ENCODE assay signal across 8 mouse cellular contexts in genomic region chr17:89910349-89910748, GRCm38 (mm10). TPM values are rescaled to one million over a fixed set of nuclear protein-coding genes. Genes with fewer than 3 reads are reported as not detected.
DNase-seq lines count a peak whose midpoint lies in the region; ATAC-seq and TF ChIP-seq lines count a peak whose summit lies in the region.

TSS of gene Gm10184 (minus strand) at chr17:89910449.

- CTCF ChIA-PET in Patski (lab: Charles Lee) = no interaction called here

- POLR2A ChIA-PET in Patski (lab: Charles Lee) = no interaction called here

- no peak for TF ChIP-seq CTCF in Patski (IDR thresholded peaks at IDR 0.05)
- no peak for TF ChIP-seq CTCF in stomach, postnatal 0 days (IDR thresholded peaks at IDR 0.05; ENCODE audit: low read depth)

- no peaks in the 10 kb centered on the region for H3K36me3 ChIP-seq in forebrain, embryonic 16.5 days (ENCODE audit: control insufficient read depth, insufficient read depth)
- no peaks in the 10 kb centered on the region for H3K36me3 ChIP-seq in limb, embryonic 12.5 days
- no peaks in the 10 kb centered on the region for H3K36me3 ChIP-seq in stomach, postnatal 0 days (ENCODE audit: control insufficient read depth, insufficient read depth, low read length)

- H3K27me3 ChIP-seq in Patski = no peaks in the 10 kb centered on the region
- no peaks in the 10 kb centered on the region for H3K27me3 ChIP-seq in forebrain, embryonic 16.5 days (replicated peaks; ENCODE audit: control insufficient read depth, insufficient read depth, low read length)
- H3K27me3 ChIP-seq in limb, embryonic 12.5 days = no peaks in the 10 kb centered on the region
- no peaks in the 10 kb centered on the region for H3K27me3 ChIP-seq in stomach, postnatal 0 days (ENCODE audit: control insufficient read depth, insufficient read depth, low read length)

- no peak within 1 kb of the TSS for H3K4me2 ChIP-seq in forebrain, embryonic 16.5 days (ENCODE audit: low read length)
- no peak within 1 kb of the TSS for H3K4me2 ChIP-seq in limb, embryonic 12.5 days
- no peak within 1 kb of the TSS for H3K4me2 ChIP-seq in stomach, postnatal 0 days (replicated peaks; ENCODE audit: low read depth)

- no peaks in the 10 kb centered on the region for H3K4me1 ChIP-seq in forebrain, embryonic 16.5 days (replicated peaks; ENCODE audit: control insufficient read depth, insufficient read depth, low read length)
- no peaks in the 10 kb centered on the region for H3K4me1 ChIP-seq in limb, embryonic 12.5 days (replicated peaks)
- H3K4me1 ChIP-seq in stomach, postnatal 0 days (replicated peaks; ENCODE audit: control insufficient read depth, insufficient read depth) = no peaks in the 10 kb centered on the region

- 97% methylated on average over 6 of the region's 6 CpGs for WGBS in forebrain, embryonic 16.5 days
- WGBS in limb, embryonic 12.5 days = 90% methylated on average over 6 of the region's 6 CpGs
- WGBS in stomach, postnatal 0 days = 85% methylated on average over 6 of the region's 6 CpGs

- H3K9ac ChIP-seq in forebrain, embryonic 16.5 days (replicated peaks; ENCODE audit: low read depth, low read length) = no peak within 1 kb of the TSS
- no peak within 1 kb of the TSS for H3K9ac ChIP-seq in limb, embryonic 12.5 days (replicated peaks)
- H3K9ac ChIP-seq in stomach, postnatal 0 days (ENCODE audit: low read length) = no peak within 1 kb of the TSS

- no peak for TF ChIP-seq EP300 in stomach, postnatal 0 days (optimal IDR thresholded peaks at IDR 0.05)

- H3K27ac ChIP-seq in forebrain, embryonic 16.5 days (ENCODE audit: low read length) = no peak within 1 kb of the TSS
- no peak within 1 kb of the TSS for H3K27ac ChIP-seq in limb, embryonic 12.5 days
- no peak within 1 kb of the TSS for H3K27ac ChIP-seq in stomach, postnatal 0 days (replicated peaks)

- H3K4me3 ChIP-seq in forebrain, embryonic 16.5 days (replicated peaks; ENCODE audit: low read length) = no peak within 1 kb of the TSS
- H3K4me3 ChIP-seq in limb, embryonic 12.5 days (replicated peaks) = no peak within 1 kb of the TSS
- H3K4me3 ChIP-seq in stomach, postnatal 0 days (ENCODE audit: low read depth, low read length) = no peak within 1 kb of the TSS

- DNase-seq in heart, adult 18-20 months = no peak
- DNase-seq in heart, adult 9 months (ENCODE audit: low spot score in 2 of 2) = no peak
- no peak for DNase-seq in Patski (ENCODE audit: low read depth, low spot score)
- no peak for DNase-seq in stomach, postnatal 0 days (ENCODE audit: low spot score)
- DNase-seq in embryo, embryonic 10.5 days (ENCODE audit: low spot score) = no peak
- DNase-seq in frontal cortex, postnatal 36 days (ENCODE audit: low spot score in 2 of 2) = no peak

- in situ Hi-C loops in Patski (cut with MboI; ENCODE audit: low pct_unique_long_range_greater_than_20kb) = no loop called here

- no peak for ATAC-seq in Patski
- no peak for ATAC-seq in forebrain, embryonic 16.5 days
- no peak for ATAC-seq in limb, embryonic 12.5 days (ENCODE audit: insufficient number of reproducible peaks, insufficient read depth, low FRiP score, low TSS enrichment, low read depth)
- ATAC-seq in stomach, postnatal 0 days (ENCODE audit: low FRiP score, low TSS enrichment) = no peak

- no peaks in the 10 kb centered on the region for H3K9me3 ChIP-seq in forebrain, embryonic 16.5 days (ENCODE audit: control insufficient read depth, low read length)
- H3K9me3 ChIP-seq in limb, embryonic 12.5 days = no peaks in the 10 kb centered on the region
- H3K9me3 ChIP-seq in stomach, postnatal 0 days (ENCODE audit: control insufficient read depth, low read length) = no peaks in the 10 kb centered on the region

RNA-seq across cellular contexts. Expression of gene Gm10184, which starts in this region (rescaled TPM):
- 10 to 100 TPM; 46.0 to 51.0 TPM for total RNA-seq in heart, adult 18-20 months (2021)
- polyA plus RNA-seq in Patski (2021) = 171 TPM
- polyA plus RNA-seq in forebrain, embryonic 16.5 days (2015; fragmentation: Nextera tagmentation; extraction: Ambion mirVana) = 30.2 and 51.5 TPM in 2 replicates
- polyA plus RNA-seq in limb, embryonic 12.5 days (2016; fragmentation: Nextera tagmentation; extraction: Ambion mirVana) = 61.6 and 85.6 TPM in 2 replicates
- 27.4 and 38.2 TPM in 2 replicates for polyA plus RNA-seq in stomach, postnatal 0 days (2015; fragmentation: Nextera tagmentation; extraction: Ambion mirVana)
